Mouse (Mus musculus) CH12.LX (cell line): ENCODE results near the gene Gatad2a. TPM values are rescaled to one million over a fixed set of nuclear protein-coding genes. Genes with fewer than 3 reads are reported as not detected.

Experiments
- DNase-seq: peaks from one replicate; pipeline ENCODE4 v3.0.0-alpha.2; 2013; ENCODE audit errors: extremely low read depth
- H3K27ac ChIP-seq: 2 replicates; pipeline ENCODE4 v1.5.1; 2012; ENCODE audit warnings: low read depth, mild to moderate bottlenecking, control low read depth, moderate library complexity; ENCODE audit not compliant: insufficient read depth
- H3K27me3 ChIP-seq: replicated peaks from 2 replicates; pipeline ENCODE3; 2012; ENCODE audit warnings: inconsistent platforms
- H3K36me3 ChIP-seq, 2 experiments: replicated peaks in 1 of 2; 2 replicates each; pipeline versions ENCODE3 to v1.6.1; 2012; ENCODE audit warnings: inconsistent platforms in 1 of 2, low read length in 1 of 2, mild to moderate bottlenecking in 1 of 2, mixed read lengths in 1 of 2, moderate library complexity in 1 of 2; ENCODE audit not compliant: control insufficient read depth in 1 of 2, insufficient read depth in 1 of 2
- H3K4me1 ChIP-seq, 2 experiments: 2 replicates each; pipeline ENCODE4 v1.6.1; 2012; ENCODE audit warnings: inconsistent platforms in 1 of 2, moderate library complexity in 1 of 2; ENCODE audit not compliant: insufficient read depth in 2 of 2, control insufficient read depth in 1 of 2
- H3K4me2 ChIP-seq: 2 replicates; pipeline ENCODE4 v1.6.1; 2012; ENCODE audit warnings: low read depth, mild to moderate bottlenecking, control low read depth; ENCODE audit not compliant: poor library complexity, insufficient read depth, severe bottlenecking
- H3K4me3 ChIP-seq, 3 experiments: fragments of 150-350 bp in 1 of 3; sonication (generic) in 1 of 3; replicated peaks in 1 of 3; 2 replicates each; pipeline versions ENCODE3 to v1.5.1; 2011 to 2012; ENCODE audit warnings: low read depth in 2 of 3, low read length in 2 of 3, mild to moderate bottlenecking in 2 of 3, moderate library complexity in 2 of 3, control low read depth in 1 of 3, improper control_type of control experiment in 1 of 3, inconsistent platforms in 1 of 3, mixed read lengths in 1 of 3; ENCODE audit not compliant: poor library complexity in 1 of 3
- H3K79me2 ChIP-seq: replicated peaks from 2 replicates; pipeline ENCODE4 v1.6.1; 2012; ENCODE audit warnings: mild to moderate bottlenecking, moderate library complexity; ENCODE audit not compliant: control insufficient read depth, poor library complexity, insufficient read depth, severe bottlenecking; ENCODE audit errors: extremely low read depth
- H3K9ac ChIP-seq: 2 replicates; pipeline ENCODE4 v1.6.1; 2012; ENCODE audit warnings: low read depth, mild to moderate bottlenecking, control low read depth, moderate library complexity; ENCODE audit not compliant: insufficient read depth
- H3K9me3 ChIP-seq: replicated peaks from 2 replicates; pipeline ENCODE3; 2012; ENCODE audit warnings: low read length, inconsistent platforms, mixed read lengths
- BHLHE40 ChIP-seq: IDR thresholded peaks from 2 replicates; pipeline ENCODE4 v1.6.1; 2011; ENCODE audit warnings: mild to moderate bottlenecking, low read depth, low read length, improper control_type of control experiment
- CHD2 ChIP-seq: IDR thresholded peaks from 2 replicates; pipeline ENCODE4 v1.6.1; 2011; ENCODE audit warnings: low read length, improper control_type of control experiment
- ELF1 ChIP-seq: IDR thresholded peaks from 2 replicates; pipeline ENCODE4 v1.6.1; 2014; ENCODE audit warnings: low read depth, mild to moderate bottlenecking, inconsistent platforms, low read length, improper control_type of control experiment
- EP300 ChIP-seq: IDR thresholded peaks from 2 replicates; pipeline ENCODE4 v1.6.1; 2011; ENCODE audit warnings: low read length, improper control_type of control experiment
- ETS1 ChIP-seq: conservative IDR thresholded peaks from 2 replicates; pipeline ENCODE4 v1.6.1; 2012; ENCODE audit warnings: low read depth, mild to moderate bottlenecking, inconsistent platforms, low read length, improper control_type of control experiment, moderate library complexity
- GABPA ChIP-seq: IDR thresholded peaks from 2 replicates; pipeline ENCODE4 v1.6.1; 2012; ENCODE audit warnings: low read depth, low read length, improper control_type of control experiment, inconsistent platforms; ENCODE audit not compliant: insufficient replicate concordance
- IRF4 ChIP-seq: IDR thresholded peaks from 2 replicates; pipeline ENCODE4 v1.6.1; 2014; ENCODE audit warnings: low read depth, mild to moderate bottlenecking, inconsistent platforms, low read length, improper control_type of control experiment
- JUN ChIP-seq: IDR thresholded peaks from 2 replicates; pipeline ENCODE4 v1.6.1; 2011; ENCODE audit warnings: low read depth, mild to moderate bottlenecking, low read length, improper control_type of control experiment, moderate library complexity; ENCODE audit not compliant: insufficient read depth
- JUND ChIP-seq: conservative IDR thresholded peaks from 2 replicates; pipeline ENCODE4 v1.6.1; 2011; ENCODE audit warnings: low read depth, low read length, improper control_type of control experiment
- KAT2A ChIP-seq: IDR thresholded peaks from 2 replicates; pipeline ENCODE4 v1.6.1; 2012; ENCODE audit warnings: low read length, improper control_type of control experiment, inconsistent platforms; ENCODE audit not compliant: insufficient replicate concordance
- MAFK ChIP-seq: IDR thresholded peaks from 2 replicates; pipeline ENCODE4 v1.6.1; 2011; ENCODE audit warnings: low read length, improper control_type of control experiment; ENCODE audit not compliant: insufficient replicate concordance
- MAZ ChIP-seq: IDR thresholded peaks from 2 replicates; pipeline ENCODE4 v1.6.1; 2012; ENCODE audit warnings: low read depth, mild to moderate bottlenecking, inconsistent platforms, low read length, improper control_type of control experiment, moderate library complexity
- MEF2A ChIP-seq: IDR thresholded peaks from 2 replicates; pipeline ENCODE4 v1.6.1; 2014; ENCODE audit warnings: low read depth, mild to moderate bottlenecking, inconsistent platforms, low read length, improper control_type of control experiment, borderline replicate concordance
- NRF1 ChIP-seq: IDR thresholded peaks from 2 replicates; pipeline ENCODE4 v1.6.1; 2014; ENCODE audit warnings: low read depth, mild to moderate bottlenecking, inconsistent platforms, low read length, improper control_type of control experiment, moderate library complexity
- POLR2A ChIP-seq: IDR thresholded peaks from 2 replicates; pipeline ENCODE4 v1.6.1; 2011; ENCODE audit warnings: low read depth, mild to moderate bottlenecking, improper control_type of control experiment, low read length
- RAD21 ChIP-seq: IDR thresholded peaks from 2 replicates; pipeline ENCODE4 v1.6.1; 2011; ENCODE audit warnings: low read depth, mild to moderate bottlenecking, low read length, improper control_type of control experiment, moderate library complexity
- SIN3A ChIP-seq: IDR thresholded peaks from 2 replicates; pipeline ENCODE4 v1.6.1; 2012; ENCODE audit warnings: low read length, improper control_type of control experiment, inconsistent platforms
- SMC3 ChIP-seq: IDR thresholded peaks from 2 replicates; pipeline ENCODE4 v1.6.1; 2011; ENCODE audit warnings: low read depth, low read length, improper control_type of control experiment
- TBP ChIP-seq: conservative IDR thresholded peaks from 2 replicates; pipeline ENCODE4 v1.6.1; 2011; ENCODE audit warnings: low read depth, low read length, improper control_type of control experiment
- TCF12 ChIP-seq: IDR thresholded peaks from 2 replicates; pipeline ENCODE4 v1.6.1; 2014; ENCODE audit warnings: low read depth, mild to moderate bottlenecking, inconsistent platforms, low read length, improper control_type of control experiment
- UBTF ChIP-seq: IDR thresholded peaks from 2 replicates; pipeline ENCODE4 v1.6.1; 2012; ENCODE audit warnings: low read depth, mild to moderate bottlenecking, inconsistent platforms, low read length, improper control_type of control experiment, moderate library complexity
- dilution Hi-C: fragments of 300-500 bp; cut with MboI; formaldehyde crosslinking; loops from 2 replicates; pipeline ENCODE4 v1.14.3; 2020; ENCODE audit warnings: low sequenced_read_pairs; ENCODE audit not compliant: extremely low pct_unique_long_range_greater_than_20kb, extremely low pct_ligation_motif_present
- in situ Hi-C: fragments of 300-500 bp; cut with MboI; formaldehyde crosslinking; loops from 3 replicates; pipeline ENCODE4 v1.14.3; 2019; ENCODE audit warnings: low sequenced_read_pairs, low pct_ligation_motif_present, low pct_unique_long_range_greater_than_20kb, mixed read lengths
- polyA plus RNA-seq: library from polyadenylated mRNA; unstranded; fragments of >175 nt; gene quantifications from 2 replicates; pipeline ENCODE4 v1.2.1, GENCODE M21; 2012; ENCODE audit warnings: low read depth; ENCODE audit not compliant: insufficient read length
- total RNA-seq, 2 experiments: library from RNA; depleted of rRNA; stranded (reverse); fragments of 300-350 nt in 1 of 2; fragments of >200 nt in 1 of 2; gene quantifications; 2 replicates each; pipeline ENCODE4 v1.2.3; 2012 to 2014

Gatad2a gene
- total and polyA plus RNA-seq, 3 experiments: 35.7 to 95.1 (median 70.8) TPM

DNA sequence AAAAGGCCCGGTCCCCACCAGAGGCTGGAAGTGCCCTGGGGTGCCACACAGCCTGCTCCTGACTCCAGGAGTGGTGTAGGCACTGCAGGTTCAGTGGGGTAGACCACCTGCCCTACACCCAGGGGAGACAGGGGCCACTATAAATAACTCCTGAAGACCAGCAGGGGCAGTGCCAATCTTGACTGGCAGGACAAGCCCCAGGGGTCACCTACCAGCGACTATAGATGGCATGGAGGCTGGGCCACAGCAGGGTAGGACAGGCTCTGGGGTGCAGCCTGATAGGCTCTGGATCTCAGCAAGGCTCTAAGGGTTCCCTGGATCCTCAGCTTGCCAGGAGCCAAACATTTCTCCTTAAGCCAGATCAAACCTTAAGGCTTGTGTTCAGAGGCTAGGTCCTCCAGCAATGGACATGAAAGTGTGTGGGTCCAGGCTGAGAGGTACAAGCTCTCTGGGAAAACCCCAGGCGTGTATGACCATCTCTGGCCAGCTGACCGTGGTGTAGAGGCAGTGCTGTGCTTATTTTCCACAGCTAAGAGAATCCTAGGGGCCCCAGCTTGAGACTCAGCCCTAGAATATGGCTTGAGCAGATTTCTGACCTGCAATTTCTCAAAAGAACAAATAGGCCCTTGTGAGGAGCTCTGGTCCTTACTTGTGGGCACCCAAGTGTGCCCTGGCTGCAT, 100.3 kb downstream of the Gatad2a start:
- in situ Hi-C loops: no loop called here
- Histone ChIP-seq H3K9ac (no peak overlapping the region), H3K4me2 (no peak overlapping the region; the same call in 1 of the 2 replicates), H3K4me1 (peaks cover 18 to 52% of the 10 kb centered on the region in 2 experiments), H3K27ac (no peak overlapping the region), H3K9me3 (no peaks in the 10 kb centered on the region), H3K79me2 (peaks cover 47% of the 10 kb centered on the region)
- no peak for DNase-seq
- TF ChIP-seq ELF1: no peak
- no peak for TF ChIP-seq EP300
- no peak for TF ChIP-seq MEF2A
- 0 out of 2 replicates have a peak, but pooled peaks have one; percentile 25 for TF ChIP-seq POLR2A
- no peak for TF ChIP-seq BHLHE40
- peak; percentile 99 for TF ChIP-seq UBTF
- no peak for TF ChIP-seq SMC3
- no peak for TF ChIP-seq MAFK
- TF ChIP-seq TBP: peak; percentile 96
- TF ChIP-seq TCF12: no peak
- no peak for TF ChIP-seq MAZ
- TF ChIP-seq RAD21: no peak
- TF ChIP-seq JUN: no peak
- peak; percentile 13; the same call in 1 of the 2 replicates for TF ChIP-seq IRF4
- TF ChIP-seq GABPA: no peak
- TF ChIP-seq JUND: no peak
- TF ChIP-seq NRF1: peak; percentile 14; the same call in 1 of the 2 replicates
- TF ChIP-seq CHD2: no peak
- no peak for TF ChIP-seq SIN3A
- TF ChIP-seq ETS1: no peak; the same call in 1 of the 2 replicates
- TF ChIP-seq KAT2A: no peak
- TF ChIP-seq, all 38 proteins: peak for 5
- peaks cover 43 to 89% of the 10 kb centered on the region in 2 experiments for H3K36me3 ChIP-seq
- dilution Hi-C loops: no loop called here
- H3K27me3 ChIP-seq: no peaks in the 10 kb centered on the region
- no peak overlapping the region for H3K4me3 ChIP-seq
